Mouse (Mus musculus): ENCODE measurements around the gene Gm21987. TPM values are rescaled to one million over a fixed set of nuclear protein-coding genes. Genes with fewer than 3 reads are reported as not detected.
"Not testable (repeated sequence)": the region's sequence is repeated elsewhere in the genome, so short reads cannot be mapped to it uniquely, and the experiment has no call there.

Gm21987 gene
- total RNA-seq (2014; fragmentation: Nextera tagmentation) (not detected in 2 replicates), total RNA-seq (2017) (not detected in 2 replicates)

GRCm38 (mm10) chr16:38346529-38347325, at the start of gene Gm21987, which contains the start of gene Cox17:
Gene Gm21987 (plus strand): TSS chr16:38347040.
Gene Cox17 (plus strand): TSS chr16:38346991.
- peak; percentile 98 for ATAC-seq (replicated peaks; ENCODE audit: low FRiP score, low TSS enrichment, poor library complexity, severe bottlenecking)

GRCm38 (mm10) chr16:38298410-38298809, 48.4 kb upstream of the Gm21987 start:
- ATAC-seq (replicated peaks; ENCODE audit: low FRiP score, low TSS enrichment, poor library complexity, severe bottlenecking) = no peak

GRCm38 (mm10) chr16:38302367-38302766, 44.5 kb upstream of the Gm21987 start:
- ATAC-seq (replicated peaks; ENCODE audit: low FRiP score, low TSS enrichment, poor library complexity, severe bottlenecking) = no peak

GRCm38 (mm10) chr16:38304460-38305194, 42.2 kb upstream of the Gm21987 start:
- no peak for ATAC-seq (replicated peaks; ENCODE audit: low FRiP score, low TSS enrichment, poor library complexity, severe bottlenecking)

- ATAC-seq (replicated peaks; ENCODE audit: low FRiP score, low TSS enrichment, poor library complexity, severe bottlenecking) = no peak; the same call in 1 of the 2 replicates
Observed at GRCm38 (mm10) chr16:38306571-38307220, 40.1 kb upstream of the Gm21987 start.

- no peak for ATAC-seq (replicated peaks; ENCODE audit: low FRiP score, low TSS enrichment, poor library complexity, severe bottlenecking)
Observed at GRCm38 (mm10) chr16:38307221-38307605, 39.6 kb upstream of the Gm21987 start.

GRCm38 (mm10) chr16:38307651-38308050, 39.2 kb upstream of the Gm21987 start:
- no peak for ATAC-seq (replicated peaks; ENCODE audit: low FRiP score, low TSS enrichment, poor library complexity, severe bottlenecking)

- no peak for ATAC-seq (replicated peaks; ENCODE audit: low FRiP score, low TSS enrichment, poor library complexity, severe bottlenecking)
Observed at GRCm38 (mm10) chr16:38308195-38308594, 38.6 kb upstream of the Gm21987 start.

- no peak for ATAC-seq (replicated peaks; ENCODE audit: low FRiP score, low TSS enrichment, poor library complexity, severe bottlenecking)
Observed at GRCm38 (mm10) chr16:38318492-38318891, 28.3 kb upstream of the Gm21987 start.

- no peak for ATAC-seq (replicated peaks; ENCODE audit: low FRiP score, low TSS enrichment, poor library complexity, severe bottlenecking)
Observed at GRCm38 (mm10) chr16:38319087-38319486, 27.8 kb upstream of the Gm21987 start.

GRCm38 (mm10) chr16:38321452-38321935, 25.3 kb upstream of the Gm21987 start:
- peak; percentile 86 for ATAC-seq (replicated peaks; ENCODE audit: low FRiP score, low TSS enrichment, poor library complexity, severe bottlenecking)

- ATAC-seq (replicated peaks; ENCODE audit: low FRiP score, low TSS enrichment, poor library complexity, severe bottlenecking) = no peak
Observed at GRCm38 (mm10) chr16:38324311-38324710, 22.5 kb upstream of the Gm21987 start.

- no peak for ATAC-seq (replicated peaks; ENCODE audit: low FRiP score, low TSS enrichment, poor library complexity, severe bottlenecking)
Observed at GRCm38 (mm10) chr16:38326778-38327397, 20.0 kb upstream of the Gm21987 start.

- ATAC-seq (replicated peaks; ENCODE audit: low FRiP score, low TSS enrichment, poor library complexity, severe bottlenecking) = no peak
Observed at GRCm38 (mm10) chr16:38329340-38329739, 17.5 kb upstream of the Gm21987 start.

GRCm38 (mm10) chr16:38334431-38334830, 12.4 kb upstream of the Gm21987 start:
- no peak for ATAC-seq (replicated peaks; ENCODE audit: low FRiP score, low TSS enrichment, poor library complexity, severe bottlenecking)

GRCm38 (mm10) chr16:38338077-38338476, 8.8 kb upstream of the Gm21987 start:
- not testable (repeated sequence) for ATAC-seq (replicated peaks; ENCODE audit: low FRiP score, low TSS enrichment, poor library complexity, severe bottlenecking)

- peak; percentile 86 for ATAC-seq (replicated peaks; ENCODE audit: low FRiP score, low TSS enrichment, poor library complexity, severe bottlenecking)
Observed at GRCm38 (mm10) chr16:38341396-38342324, 5.2 kb upstream of the Gm21987 start, which contains the start of gene Maats1. Gene Maats1 (minus strand): TSS chr16:38342143.

- no peak for ATAC-seq (replicated peaks; ENCODE audit: low FRiP score, low TSS enrichment, poor library complexity, severe bottlenecking)
Observed at GRCm38 (mm10) chr16:38344941-38345725, 1.7 kb upstream of the Gm21987 start.

Measured in megakaryocyte-erythroid progenitor cell, adult 5-6 weeks (primary cell).